Mouse (Mus musculus) neutrophil, adult 5-6 weeks (primary cell): ENCODE measurements around the gene Aco2. TPM values are rescaled to one million over a fixed set of nuclear protein-coding genes. Genes with fewer than 3 reads are reported as not detected.

Experiments used
- ATAC-seq: fragments of 151-379, 151-347 bp; 2 replicates; pipeline ENCODE4 v1.8.0; 2017; ENCODE audit warnings: mild to moderate bottlenecking, moderate TSS enrichment; ENCODE audit not compliant: insufficient number of reproducible peaks, poor library complexity, low FRiP score, severe bottlenecking; ENCODE audit errors: extremely low read depth
- total RNA-seq: library from RNA; stranded (forward); fragments of 200-1000 nt; gene quantifications from 2 replicates; pipeline ENCODE4 v1.2.3, GENCODE M21; 2017

Gene Aco2
- total RNA-seq, 1 experiment from 2014 or later: 86.2 TPM

- ATAC-seq: no peak
These were observed 29.8 kb upstream of the Aco2 start for GRCm38 (mm10) chr15:81842275-81842674.

GRCm38 (mm10) chr15:81845033-81845625 is 27.0 kb upstream of the Aco2 start:
- ATAC-seq: no peak

DNA sequence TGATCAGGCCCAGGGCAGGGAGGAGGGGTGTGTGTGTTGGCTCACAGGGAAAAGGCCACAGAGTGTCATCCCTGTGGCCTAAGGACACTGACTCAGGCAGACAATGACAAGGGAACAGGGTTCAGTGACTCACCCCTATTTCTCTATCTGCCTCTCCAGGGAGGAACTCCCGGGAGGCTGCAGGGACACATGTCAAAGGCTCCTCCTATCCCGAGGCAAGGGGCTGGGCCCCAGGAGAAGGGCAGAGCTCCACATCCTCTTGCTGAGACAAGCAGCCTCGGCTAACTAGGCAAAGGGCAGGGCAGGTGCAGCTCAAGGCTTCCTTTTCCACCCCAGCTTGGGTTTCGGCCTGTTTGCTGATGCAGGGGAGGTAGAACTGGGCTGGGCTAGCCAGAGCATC is 26.4 kb upstream of the Aco2 start:
- ATAC-seq: no peak

DNA sequence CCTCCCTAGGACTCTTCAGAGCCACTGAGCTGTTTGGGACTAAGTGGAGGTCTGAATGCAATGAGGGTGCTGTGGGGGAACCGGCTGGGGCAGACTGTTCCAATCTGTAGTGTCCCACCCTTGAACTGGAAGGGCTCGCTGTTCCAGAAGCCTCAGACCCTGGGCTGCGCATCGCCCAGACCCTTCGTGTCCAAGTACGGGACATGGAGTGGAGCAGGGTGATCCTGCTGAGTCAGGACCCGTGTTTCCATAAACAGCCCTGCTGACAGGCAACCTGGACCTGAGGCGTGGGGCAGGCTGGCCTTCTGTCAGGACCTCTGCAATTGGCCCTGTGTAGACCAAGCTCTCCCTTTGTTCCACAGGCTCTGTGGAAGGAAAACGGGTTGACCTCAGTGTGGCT is 25.4 kb upstream of the Aco2 start:
- no peak for ATAC-seq

DNA sequence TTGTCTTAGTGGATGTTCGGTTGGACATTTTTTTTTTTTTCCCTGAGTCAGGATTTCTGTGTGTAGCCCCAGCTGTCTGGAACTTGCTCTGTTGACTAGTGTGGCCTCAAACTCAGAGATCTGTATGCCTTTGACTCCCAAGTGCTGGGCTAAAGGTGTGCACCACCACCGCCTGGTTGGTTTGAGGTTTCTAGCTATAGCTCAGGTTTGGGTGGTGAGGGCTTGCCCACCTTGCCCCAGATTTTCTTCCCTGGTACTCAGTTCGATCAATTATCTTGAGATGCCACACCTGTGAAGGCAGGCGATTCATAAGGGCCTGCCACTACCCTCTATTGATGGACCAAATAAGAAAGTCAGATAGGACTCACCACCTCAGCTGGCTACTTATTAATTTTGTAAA is 24.9 kb upstream of the Aco2 start:
- no peak for ATAC-seq

DNA sequence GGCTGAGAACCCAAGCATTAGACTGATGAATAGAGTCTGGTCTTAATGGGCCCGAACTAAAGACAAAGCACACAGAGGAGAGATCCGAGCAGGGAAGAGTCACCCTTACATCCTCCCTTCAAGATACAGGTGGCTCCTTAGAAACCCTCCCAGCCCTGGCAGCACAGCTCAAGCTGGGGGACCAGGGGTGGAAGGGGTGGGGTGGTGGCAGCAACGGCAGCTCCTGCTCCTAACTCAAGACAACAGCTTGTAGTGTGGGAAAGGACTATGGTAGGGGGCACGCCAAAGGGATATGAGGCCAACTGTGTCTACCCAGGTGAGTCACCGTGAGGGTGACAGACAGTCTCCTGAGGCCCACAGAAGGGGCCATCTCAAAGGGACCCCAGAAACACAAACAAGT is 24.2 kb upstream of the Aco2 start:
- no peak for ATAC-seq

DNA sequence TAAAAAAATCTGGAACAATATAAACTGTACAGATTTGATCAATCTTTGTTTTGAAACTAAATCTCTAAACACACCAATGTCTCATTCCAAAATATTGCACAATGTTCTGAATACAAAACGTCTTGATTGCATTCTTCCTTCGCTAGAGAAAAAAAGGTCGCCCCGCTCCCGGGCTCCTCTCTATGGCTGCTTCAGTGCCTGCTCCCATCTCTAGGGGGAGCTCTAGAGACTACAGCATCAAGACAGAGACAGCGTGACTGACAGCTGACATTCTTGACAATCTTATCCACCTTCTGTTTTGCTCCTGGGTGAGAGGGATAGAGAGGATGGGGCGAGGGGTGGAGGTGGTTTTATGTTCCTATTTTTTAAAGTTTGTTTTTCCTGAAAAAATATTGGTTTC is 23.8 kb upstream of the Aco2 start:
- ATAC-seq: peak; percentile 73

DNA sequence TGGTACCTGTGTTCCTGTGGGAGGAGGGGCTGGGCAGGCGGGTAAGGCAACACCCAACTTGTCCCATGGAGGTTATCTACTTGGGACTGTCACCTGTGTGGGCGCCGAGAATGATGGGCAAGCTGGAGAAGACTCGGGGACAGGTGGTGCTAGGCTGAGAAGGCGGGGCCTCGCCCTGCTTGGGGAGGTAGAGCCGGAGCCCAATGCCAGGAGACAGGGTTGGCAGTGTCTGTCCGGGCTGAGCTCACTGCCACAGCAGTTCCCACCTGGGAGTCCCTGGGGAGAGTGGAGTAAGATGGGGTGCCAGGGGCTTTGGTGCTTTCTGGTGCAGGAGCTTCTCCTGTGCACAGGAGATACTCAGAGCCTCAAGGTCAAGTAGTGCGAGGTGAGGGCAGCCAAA is 23.0 kb upstream of the Aco2 start:
- ATAC-seq: no peak

GRCm38 (mm10) chr15:81850718-81851117 is 21.4 kb upstream of the Aco2 start:
- ATAC-seq: no peak

GRCm38 (mm10) chr15:81851375-81851774 is 20.7 kb upstream of the Aco2 start:
- 0 out of 2 replicates have a peak, but pooled peaks have one; percentile 6 for ATAC-seq

DNA sequence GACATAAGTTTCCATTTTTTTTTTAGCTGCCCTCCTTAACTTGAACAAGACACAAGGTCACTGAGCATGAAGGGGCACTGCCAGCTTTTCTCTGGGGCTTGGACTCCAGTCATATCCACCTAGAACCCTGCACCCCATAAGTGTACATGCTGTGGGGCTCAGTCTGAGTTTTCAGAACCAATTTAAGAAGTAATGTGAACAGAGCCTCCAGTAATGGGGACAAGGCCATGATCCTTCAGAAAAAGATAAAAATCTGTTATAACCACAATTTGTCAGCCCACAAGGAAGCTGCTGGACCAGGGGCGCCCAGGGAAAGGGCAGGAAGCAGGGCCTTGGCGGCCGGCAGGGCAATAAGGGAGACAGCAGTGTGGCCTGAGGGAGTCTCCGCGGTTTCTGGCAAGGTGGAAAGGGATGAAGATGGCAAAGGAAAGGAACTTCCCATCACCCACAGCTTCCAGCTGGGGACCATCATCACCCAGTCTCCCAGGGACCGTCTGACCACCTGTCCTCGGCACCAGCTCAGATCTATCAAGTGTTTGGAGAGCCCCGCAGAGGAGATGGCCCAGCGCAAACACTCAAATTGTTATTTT is 19.6 kb upstream of the Aco2 start:
- no peak for ATAC-seq

DNA sequence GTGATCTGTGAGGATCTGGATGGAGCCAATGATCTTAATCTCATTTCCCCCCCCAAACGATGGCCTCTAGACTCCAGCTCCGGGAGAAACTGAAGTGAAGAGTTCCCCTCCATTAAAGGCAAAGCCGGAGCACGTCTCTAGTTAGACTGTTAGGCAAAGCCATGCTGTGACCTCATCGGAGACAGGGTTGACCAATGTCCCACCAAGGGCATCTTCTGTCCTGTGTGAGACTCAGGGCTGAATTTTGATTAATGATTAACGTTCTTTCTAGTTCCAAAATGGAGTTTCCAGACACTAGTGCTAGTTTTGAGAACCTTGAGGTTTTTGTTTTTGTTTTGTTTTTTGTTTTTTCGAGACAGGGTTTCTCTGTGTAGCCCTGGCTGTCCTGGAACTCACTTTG is 19.0 kb upstream of the Aco2 start:
- ATAC-seq: no peak

GRCm38 (mm10) chr15:81856030-81856790 is 15.9 kb upstream of the Aco2 start:
- peak; percentile 63 for ATAC-seq

- no peak for ATAC-seq
These were observed 15.0 kb upstream of the Aco2 start for GRCm38 (mm10) chr15:81856938-81857723.

DNA sequence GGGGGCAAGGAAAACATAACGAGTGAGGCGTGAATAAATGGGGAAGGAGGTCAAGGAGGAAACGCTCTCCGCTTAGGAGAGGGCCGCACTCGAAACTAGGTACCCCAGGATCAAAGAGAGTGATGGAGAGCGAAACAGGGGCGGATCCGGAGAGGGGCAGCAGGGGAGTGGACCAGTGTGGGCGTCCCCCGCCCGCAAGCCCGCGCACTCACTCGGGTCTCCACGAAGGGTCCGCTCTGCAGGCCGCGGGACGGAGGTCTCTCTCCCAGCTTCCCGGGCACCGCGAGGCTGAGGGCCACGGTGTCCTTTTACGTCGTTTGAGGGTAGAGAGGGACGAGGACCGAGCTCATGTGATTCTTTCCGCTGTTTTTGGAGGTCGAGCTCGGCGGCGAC is 14.4 kb upstream of the Aco2 start:
- no peak for ATAC-seq

- ATAC-seq: peak; percentile 43
These were observed 14.0 kb upstream of the Aco2 start for GRCm38 (mm10) chr15:81858138-81858516.

GRCm38 (mm10) chr15:81858517-81859329 is 13.4 kb upstream of the Aco2 start, which contains the start of gene Tob2:
Tob2 (minus strand) TSS chr15:81858796.
- ATAC-seq: no peak

DNA sequence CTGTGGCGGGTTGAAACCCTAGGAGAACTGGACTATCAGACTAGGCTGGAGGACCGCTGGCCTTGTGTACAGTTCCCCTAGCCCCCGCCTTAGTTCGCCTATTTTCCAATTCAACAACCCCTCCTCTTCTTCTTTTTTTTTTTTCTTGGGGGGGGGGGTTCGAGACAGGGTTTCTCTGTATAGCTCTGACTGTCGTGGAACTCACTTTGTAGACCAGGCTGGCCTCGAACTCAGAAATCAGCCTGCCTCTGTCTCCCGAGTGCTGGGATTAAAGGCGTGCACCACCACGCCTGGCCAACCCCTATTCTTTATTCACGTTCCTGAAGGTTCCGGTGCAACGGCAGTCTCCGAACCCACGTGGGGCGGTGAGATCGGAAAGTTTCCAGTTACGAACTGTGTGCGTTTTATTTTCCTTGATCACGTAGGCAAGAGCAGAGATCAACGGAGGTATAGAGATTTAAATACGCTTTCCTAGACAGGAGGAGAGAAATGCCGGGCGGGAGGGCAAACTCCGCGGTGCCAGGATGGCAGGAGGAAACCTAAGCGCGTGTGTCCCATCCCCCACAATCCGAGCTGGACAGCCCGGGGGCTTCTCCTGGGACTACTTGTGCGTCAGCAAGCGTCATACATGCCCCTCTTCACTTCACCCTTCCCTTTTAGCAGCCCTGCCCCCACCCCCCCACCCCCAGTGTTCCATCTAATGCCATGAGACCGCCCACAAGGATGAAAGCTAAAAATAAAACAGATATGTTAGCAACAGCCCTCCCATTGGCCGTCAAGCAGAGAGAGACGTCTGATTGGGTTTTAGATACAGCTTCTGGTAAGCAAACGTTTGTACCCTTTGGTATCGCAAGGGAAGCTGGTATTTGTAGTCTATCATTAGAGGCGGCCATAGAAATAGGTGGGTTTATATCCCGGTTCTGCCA is 12.5 kb upstream of the Aco2 start:
- ATAC-seq: peak; percentile 69
